Mouse (Mus musculus) mature B cell (primary cell): ENCODE results near the gene Cdkl2.

Experiments
- in situ Hi-C: fragments of 300-500 bp; cut with MboI; formaldehyde crosslinking; loops from 2 replicates; pipeline ENCODE4 v1.14.3; 2019

Gene Cdkl2

DNA sequence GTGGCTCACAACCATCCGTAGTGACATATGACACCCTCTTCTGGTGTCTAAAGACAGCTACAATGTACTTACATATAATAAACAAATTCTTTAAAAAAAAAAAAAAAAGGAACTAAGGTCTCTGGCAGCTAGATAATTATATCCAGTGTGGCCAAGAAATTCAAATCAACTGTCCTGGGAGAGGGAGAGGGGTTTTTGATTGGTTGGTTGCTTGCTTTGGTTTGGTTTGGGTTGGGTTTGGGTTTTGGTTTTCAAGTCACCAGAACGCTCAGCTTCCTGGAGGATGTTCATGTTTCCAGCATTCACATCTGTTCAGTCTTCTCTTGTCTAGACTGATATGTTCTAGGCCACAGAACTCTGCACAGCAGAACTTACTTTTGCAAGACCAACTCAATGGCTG is 50.6 kb downstream of the Cdkl2 start:
- in situ Hi-C loops = loop anchor here (25.0 kb wide), 2 partner anchors 531 to 1056 kb away; partner anchors contain the start of gene Mthfd2l

DNA sequence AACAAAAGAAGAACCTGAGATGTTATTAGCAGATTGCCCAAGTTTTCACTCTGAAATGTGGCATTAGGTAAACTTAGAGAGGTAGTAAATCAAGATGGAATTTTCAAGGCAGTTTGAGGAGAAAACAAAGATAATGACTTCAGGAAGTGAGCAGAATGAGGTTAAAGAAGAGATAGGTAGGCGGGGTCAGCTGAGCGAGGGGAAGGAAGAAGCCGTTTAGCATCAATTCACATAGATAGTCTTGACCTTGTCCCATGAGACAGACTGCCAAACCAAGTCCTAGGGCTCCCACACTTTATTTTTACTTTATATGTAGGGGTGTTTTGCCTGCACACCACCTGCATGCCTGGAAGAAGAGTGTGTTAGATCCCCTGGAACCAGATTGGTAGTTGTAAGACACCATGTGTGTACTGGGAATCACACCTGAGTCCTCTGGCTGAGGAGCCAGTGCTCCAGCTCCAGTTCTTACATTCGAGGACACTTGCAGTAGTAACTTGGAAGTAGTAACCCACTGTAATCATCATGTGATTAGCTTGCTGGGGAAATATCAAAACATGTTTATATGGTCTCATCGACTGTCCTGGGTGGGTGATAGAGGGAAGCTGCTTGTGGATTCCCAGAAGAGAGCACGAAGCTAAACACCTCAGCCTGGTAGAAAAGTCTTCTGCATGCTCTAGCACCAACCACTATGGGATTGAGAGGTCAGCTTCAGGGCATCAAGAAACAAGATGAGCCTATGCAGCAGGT is 52.3 kb downstream of the Cdkl2 start:
- in situ Hi-C loops = loop anchor here (25.0 kb wide), 2 partner anchors 529 to 1054 kb away; partner anchors contain the start of gene Mthfd2l

DNA sequence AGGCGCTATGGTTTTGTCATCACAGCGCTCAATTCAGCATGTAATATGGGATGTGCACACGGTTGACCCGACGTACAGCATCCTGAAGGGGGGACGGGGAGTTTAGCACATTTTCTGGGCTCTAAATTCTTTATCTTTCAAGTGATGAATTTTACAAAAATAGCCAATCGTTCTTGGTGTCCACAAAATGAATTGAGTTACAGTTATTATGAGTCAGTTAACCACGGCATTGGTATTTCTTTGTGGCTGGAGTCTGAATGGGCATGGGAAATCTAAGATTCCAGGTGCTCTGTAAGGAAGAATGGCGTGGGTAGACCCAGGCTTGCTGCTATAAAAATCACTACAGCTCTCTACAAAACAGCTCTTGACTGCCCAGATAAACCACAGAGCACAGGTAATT is 54.4 kb downstream of the Cdkl2 start:
- in situ Hi-C loops = loop anchor here (25.0 kb wide), 2 partner anchors 527 to 1052 kb away; partner anchors contain the start of gene Mthfd2l

DNA sequence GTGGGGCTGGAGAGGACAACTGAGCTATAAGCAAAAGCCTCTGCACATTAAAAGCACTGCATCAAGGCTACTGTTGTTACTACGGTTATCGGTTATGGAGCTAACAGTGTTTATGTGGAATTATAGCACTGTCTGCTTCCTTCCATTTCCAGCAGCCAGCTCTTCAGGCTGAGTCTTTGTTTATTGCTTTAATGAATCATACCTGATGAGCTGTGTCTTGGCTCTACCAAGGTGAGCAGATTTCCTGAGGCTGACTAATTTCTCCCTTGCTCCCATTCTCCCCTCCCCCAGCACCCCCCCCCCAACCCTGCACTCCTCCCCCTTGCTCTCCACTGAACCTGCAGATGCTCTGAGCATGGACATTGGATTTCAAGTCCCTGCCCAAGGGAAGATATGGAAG is 55.9 kb downstream of the Cdkl2 start:
- in situ Hi-C loops = loop anchor here (25.0 kb wide), 2 partner anchors 525 to 1050 kb away; partner anchors contain the start of gene Mthfd2l

DNA sequence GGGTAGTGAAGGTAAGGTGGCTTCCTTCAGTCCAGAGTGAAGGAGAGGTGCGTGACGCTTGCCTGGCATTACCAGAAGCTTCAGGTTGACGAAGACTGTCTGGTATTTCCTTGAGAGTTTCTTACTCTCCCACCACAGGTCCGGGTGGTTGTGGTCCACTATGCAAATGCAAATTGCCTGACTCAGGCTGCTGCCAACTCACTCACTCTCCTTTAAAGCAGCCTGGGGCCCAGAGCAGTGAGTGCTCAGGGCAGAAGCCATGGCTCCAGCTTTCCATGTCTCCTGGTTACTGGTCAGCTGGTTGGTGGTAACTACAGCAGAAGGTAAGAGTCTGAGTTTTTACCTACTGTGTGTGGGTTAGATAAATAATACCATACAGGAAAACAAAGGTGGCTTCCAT is 56.4 kb downstream of the Cdkl2 start, which contains the start of gene Odaph:
Gene Odaph, plus strand, starts transcription at position 240 of the 400 bp plus-strand sequence.
- in situ Hi-C loops = loop anchor here (25.0 kb wide), 2 partner anchors 525 to 1050 kb away; partner anchors contain the start of gene Mthfd2l

DNA sequence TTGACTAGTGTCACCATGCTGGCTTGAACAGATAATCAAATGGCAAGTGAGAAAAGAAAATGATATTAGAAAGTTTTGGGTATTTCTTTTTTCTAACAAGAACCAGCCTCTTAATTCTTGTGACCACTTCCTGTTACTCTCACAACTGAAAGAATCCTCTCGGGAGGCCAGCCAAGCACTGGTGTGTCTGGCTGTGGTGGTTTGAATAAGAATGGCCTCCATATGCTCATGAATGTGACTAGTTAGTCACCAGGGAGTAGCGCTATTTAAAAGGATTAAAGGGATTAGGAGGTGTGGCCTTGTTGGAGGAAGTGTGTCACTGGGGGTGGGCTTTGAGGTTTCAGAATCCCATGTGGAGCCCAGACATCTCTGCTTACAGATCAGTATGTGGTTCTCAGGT is 58.0 kb downstream of the Cdkl2 start:
- in situ Hi-C loops = loop anchor here (25.0 kb wide), 2 partner anchors 523 to 1048 kb away; partner anchors contain the start of gene Mthfd2l

DNA sequence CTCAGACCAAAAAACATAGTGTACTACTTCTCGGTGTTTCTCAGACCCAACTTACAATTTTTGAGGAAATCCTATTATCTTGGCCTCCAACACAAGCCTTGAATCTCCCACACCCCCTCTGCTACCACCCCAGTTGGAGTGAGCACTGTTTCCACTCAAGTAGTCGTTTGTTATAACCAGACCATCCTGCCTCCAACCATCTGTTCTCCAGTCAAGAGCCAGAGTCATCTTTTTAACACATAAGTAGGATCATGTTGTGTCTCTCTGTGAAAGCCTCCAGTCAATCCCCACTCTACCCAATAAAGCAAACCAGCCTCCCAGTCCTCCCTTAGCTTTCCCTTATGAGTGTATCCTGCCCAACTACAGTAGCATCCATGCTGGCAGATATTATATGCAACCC is 60.2 kb downstream of the Cdkl2 start:
- in situ Hi-C loops = loop anchor here (25.0 kb wide), 2 partner anchors 521 to 1046 kb away; partner anchors contain the start of gene Mthfd2l

DNA sequence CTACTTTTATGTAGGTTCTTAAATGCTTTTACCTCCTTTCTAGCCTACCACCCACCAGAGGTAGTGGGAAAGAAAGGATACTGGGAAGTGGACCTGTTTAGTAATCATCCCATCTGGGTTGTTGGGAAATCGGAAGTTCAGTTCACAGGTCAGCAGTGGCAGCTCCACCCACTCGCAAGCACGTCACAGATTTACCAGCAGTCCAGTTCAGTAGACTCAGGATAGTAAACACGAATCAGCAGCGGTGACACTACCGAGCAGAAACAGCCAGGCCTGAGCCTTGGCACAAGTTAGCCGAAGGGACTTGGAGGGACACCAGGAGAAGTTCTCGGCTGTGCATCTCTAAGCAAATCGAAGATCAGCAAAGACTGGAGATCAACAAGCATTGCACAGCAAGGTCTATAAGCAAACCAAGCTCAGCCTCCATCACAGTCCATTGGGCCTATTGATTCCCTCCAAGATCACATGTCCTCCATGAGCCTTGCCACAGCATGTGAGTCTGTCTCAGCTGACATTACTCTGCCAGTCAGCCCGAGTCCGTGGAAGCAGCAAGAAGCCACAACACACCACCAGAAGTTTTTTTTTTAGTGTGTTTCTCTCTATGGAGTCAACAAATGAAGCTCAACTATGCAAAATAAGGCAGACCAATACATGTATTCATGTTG is 62.4 kb downstream of the Cdkl2 start:
- in situ Hi-C loops = loop anchor here (25.0 kb wide), 2 partner anchors 519 to 1044 kb away; partner anchors contain the start of gene Mthfd2l

DNA sequence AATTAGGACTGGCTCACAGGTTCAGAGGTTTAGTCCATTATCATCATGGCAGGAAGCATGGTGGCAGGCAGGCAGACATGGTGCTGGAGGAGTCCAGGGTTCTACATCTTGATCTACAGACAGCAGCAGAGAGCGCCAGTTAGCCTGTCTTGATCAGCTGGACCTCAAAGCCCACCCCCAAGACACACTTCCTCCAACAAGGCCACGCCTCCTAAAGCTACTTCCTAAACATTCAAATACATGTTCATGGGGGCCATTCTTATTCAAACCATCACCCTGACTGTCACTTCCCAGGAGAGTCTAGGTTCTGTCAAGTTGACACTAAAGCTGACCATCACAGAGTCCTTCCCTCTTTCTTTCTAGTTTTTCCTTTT is 66.3 kb downstream of the Cdkl2 start:
- in situ Hi-C loops = loop anchor here (25.0 kb wide), 2 partner anchors 515 to 1040 kb away; partner anchors contain the start of gene Mthfd2l

DNA sequence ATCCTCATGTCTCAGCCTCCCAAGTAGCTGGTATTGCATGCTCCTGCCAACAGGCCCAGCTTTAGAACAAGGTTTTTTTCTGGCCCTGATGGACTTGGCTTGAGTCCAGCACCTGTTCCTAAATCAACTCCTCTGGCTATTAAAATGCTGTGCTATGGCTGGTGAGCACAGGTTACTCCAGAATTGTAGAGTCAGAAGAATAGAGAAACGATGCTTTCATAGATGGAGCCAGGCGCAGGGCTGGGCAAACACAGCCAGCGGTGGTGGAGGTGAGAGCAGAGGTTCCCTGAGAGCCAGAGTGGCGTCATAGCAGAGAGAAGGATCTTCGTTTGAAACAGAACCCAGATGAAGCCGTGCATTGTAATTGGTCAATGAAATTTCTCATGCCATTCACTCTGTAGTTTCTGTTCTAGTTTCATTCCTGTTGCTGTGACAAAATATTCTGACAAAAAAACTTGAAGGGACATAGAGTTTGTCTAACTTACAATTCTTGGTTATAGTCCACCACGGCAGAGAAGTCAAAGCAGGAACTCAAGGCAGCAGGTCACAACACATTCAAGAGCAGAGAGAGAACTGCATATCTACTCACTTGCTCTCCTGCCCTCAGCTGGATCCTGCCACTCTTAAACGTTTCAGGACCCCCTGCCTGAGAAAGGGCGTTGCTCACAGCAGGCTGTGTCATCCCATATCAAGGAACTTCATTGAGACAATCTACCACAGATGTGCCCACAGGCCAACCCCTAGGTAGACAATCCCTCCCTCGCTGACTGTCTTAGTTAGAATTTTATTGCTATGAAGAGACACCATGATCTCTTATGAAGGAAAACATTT is 66.9 kb downstream of the Cdkl2 start:
- in situ Hi-C loops = loop anchor here (25.0 kb wide), 2 partner anchors 514 to 1039 kb away; partner anchors contain the start of gene Mthfd2l

DNA sequence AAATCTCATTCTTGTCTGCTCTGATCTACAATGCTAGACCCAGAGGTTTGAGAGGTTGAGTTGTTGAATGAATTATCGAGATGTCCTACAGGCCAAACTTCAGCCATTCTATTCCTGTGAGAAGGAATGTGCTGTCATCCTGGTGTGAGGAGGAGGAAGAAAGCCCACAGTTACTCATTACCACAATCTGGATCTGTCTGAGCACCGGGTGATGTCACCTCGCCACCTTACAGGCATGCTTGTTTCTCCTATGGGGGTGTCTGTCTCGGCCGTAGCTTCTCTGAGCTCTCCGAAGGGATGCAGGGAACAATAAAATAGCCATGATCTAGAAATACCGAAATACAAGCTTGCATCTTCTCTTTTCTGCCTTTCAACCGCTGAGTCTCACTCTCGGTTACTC is 67.9 kb downstream of the Cdkl2 start:
- in situ Hi-C loops = loop anchor here (25.0 kb wide), 2 partner anchors 513 to 1038 kb away; partner anchors contain the start of gene Mthfd2l

DNA sequence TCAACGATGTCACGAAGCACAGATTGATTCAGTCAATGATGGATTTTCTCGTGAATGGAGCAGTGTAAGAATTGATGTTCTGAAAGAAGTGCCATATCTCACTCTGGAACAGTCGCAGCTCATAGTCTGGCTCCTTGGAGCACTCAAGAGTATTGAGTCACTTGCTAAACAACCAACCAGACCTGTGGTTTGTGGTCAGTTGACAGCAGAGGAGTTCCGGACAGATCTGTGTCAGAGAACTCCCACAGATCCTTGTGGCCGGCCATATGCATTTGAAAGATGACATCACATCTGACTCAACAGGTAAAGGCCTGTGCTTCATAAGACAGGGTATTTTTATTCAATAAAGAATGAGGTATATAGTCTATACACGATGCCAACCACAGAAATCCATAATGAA is 69.7 kb downstream of the Cdkl2 start:
- in situ Hi-C loops = no loop called here

DNA sequence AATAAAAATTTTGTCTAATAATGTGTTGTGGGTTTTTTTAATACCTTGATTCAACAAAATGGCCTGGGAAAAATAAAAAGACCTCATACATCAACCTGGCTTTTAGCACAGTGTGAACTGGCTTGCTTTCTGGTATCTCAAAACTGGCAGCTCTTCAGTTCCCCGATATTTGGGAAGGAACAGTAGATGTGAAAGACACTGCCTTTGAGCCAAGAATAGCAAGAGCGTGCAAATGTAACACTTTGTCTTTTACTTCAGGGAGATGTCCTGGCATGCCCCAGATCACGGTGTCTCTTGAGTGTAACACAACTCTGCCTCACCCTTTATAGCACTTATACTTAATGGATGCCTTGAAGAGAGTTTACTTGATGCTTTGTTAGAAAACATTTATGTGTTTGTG is 71.6 kb downstream of the Cdkl2 start:
- in situ Hi-C loops = no loop called here

DNA sequence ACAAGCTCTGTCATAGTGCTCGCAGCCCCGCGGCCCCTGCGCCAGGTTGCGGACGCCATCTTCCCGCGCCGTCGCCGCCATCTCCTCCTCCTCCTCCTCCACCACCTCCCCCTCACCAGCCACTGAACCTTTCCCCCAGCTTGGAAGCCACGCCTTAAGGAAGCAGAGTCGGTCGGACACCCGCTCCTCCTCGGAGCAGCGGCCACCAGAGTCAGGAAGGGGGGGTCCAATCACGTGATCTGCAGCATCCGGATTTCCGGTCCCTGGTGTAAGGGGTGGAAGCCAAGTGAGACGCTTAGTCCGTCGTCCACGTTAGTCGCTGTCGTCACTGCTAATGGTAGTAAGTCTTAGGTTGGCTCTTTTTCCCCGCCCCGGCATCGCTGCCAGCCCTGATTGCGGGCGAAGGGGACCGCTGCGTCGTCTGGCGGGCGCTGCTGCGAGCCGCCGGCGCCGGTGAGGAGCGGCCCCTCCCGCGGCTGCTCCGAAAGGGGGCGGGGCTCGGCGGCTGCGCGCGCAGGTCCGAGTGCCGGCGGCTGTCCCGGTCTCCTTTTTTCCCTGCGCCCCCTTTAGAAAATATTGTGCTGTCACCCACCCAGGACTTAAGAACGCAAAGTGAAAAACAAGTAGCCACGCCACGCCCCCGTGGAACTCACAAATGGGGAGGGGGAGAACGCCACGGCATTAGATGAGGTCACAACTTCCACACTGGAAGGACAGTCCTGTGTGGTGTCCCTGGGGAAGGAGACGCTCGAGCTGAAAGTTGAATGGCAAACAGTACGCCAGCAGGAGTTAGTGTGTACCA is 80.8 kb downstream of the Cdkl2 start, which contains the start of gene Rchy1:
Gene Rchy1, minus strand, starts transcription at position 430 of the 802 bp plus-strand sequence.
- in situ Hi-C loops = no loop called here

DNA sequence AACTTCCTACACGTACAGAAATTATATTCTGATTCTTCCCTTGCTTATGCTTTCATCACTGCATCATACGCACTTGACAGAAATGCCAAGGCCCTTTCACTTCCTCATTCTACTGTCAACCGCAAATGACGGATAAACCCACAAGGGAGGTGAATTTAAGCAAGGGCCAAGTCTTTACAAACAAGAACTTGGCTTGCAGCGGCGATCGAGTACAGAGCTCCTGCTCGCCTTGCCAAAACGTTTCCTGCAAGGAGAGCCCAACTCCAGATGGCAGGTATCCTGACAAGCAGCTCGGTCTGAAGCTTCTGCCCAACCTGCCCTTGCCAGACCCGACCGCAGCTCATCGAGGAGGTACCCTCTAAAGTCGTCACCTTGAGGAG is 81.4 kb downstream of the Cdkl2 start:
- in situ Hi-C loops = no loop called here

DNA sequence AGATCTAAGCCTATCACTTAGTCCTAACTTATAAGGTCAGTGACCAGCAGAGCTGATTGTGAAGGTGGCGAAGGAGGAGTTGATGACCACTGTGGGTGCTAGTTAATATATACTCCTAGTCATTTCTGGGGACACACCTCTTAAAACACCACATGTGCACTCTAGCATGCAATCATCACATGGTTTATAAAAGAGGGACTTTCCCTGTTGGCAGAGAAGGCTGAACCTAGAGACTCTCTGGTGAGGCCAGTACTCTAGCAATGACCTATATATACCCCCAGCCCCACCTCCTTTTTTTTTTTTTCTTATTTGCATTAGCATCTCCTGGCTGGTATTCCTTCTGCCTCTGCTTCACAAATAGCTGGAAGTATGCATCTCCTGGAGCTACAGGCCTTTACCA is 82.3 kb downstream of the Cdkl2 start:
- in situ Hi-C loops = no loop called here

DNA sequence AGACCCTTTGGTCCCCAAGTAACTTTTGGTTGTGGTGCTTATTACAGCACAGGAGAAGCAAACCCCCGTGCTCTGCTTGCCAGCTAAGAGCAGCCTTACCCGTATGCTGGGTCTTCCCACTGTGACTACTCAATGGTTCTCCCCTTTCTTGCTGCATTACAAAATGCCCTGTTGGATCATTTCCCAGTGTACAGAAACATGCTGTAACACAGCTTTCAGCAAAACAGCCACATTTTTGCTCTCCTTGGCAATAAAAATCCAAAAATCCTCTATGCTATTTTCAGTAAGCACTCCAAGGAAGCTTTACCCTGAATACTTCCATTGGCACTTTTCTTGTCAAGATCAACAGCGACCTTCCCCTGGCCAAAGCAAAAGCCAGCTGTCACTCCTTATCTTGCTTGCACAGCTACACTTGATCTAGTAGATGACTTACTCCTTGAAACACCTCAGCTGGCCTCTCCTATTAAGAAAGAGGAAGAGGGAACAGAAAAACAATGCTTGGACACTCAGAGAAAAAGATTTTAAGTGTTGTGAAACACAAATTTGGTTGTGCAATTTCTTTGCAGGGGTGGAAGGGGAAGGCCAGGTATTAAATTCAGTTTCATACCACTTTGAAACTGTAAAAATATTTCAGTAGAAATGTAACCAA is 83.0 kb downstream of the Cdkl2 start:
- in situ Hi-C loops = no loop called here

DNA sequence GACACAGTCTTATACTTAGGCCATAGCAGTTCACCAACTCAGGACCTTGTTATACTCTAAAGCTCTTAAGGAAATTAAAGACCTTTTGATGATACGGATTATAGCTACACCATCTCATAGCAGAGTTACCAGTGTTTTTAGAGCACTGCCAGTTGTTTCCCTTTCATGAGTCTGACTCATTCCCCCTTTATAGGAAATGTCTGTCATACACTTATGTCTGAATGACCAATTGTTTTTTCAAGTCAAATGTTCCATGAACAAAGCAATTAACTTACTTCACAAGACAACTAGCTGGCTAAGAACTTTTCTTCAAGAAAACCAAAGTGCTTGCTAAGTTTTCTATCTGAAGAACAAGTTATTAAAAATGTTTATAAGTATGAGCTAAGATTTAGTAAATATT is 83.7 kb downstream of the Cdkl2 start:
- in situ Hi-C loops = no loop called here

DNA sequence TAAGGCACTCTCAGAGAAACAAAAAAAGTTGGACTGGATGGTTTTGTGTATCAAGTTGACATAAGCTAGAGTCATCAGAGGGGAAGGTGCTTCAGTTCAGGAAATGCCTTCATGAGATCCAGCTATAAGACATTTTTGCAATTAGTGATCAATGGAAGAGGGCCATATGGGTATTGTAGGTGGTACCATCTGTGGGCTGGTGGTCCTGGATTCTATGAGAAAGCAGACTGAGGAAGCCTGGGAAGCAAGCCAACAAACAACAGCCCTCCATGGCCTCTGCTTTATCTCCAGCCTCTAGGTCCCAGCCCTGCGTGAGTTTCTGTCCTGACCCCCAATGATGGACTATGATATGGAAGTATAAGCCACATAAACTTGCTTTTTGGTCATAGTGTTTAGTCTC is 84.6 kb downstream of the Cdkl2 start:
- in situ Hi-C loops = no loop called here
